Mouse (Mus musculus): ENCODE data around the gene Zranb2. TPM values are rescaled to one million over a fixed set of nuclear protein-coding genes. Genes with fewer than 3 reads are reported as not detected.

Gene Zranb2
- total RNA-seq, 1 experiment, result 72.6 TPM

- TF ChIP-seq ZC3H11A (IDR thresholded peaks at IDR 0.05; ENCODE audit: borderline replicate concordance, low read depth, low read length) (no peak), HCFC1 (IDR thresholded peaks at IDR 0.05; ENCODE audit: borderline replicate concordance, insufficient read depth, low read length) (no peak), MAFK (IDR thresholded peaks at IDR 0.05; ENCODE audit: insufficient read depth, low read depth, low read length) (no peak), ZNF384 (IDR thresholded peaks at IDR 0.05; ENCODE audit: low read depth, low read length) (no peak), CHD2 (IDR thresholded peaks at IDR 0.05; ENCODE audit: low read depth, low read length) (no peak)
- no peaks in the 10 kb centered on the region; the same call in 1 of the 2 replicates for H3K36me3 ChIP-seq (ENCODE audit: control insufficient read depth, insufficient read depth, low read length, poor library complexity, severe bottlenecking)
- no peak for DNase-seq (ENCODE audit: low read depth, low spot score)
- no peaks in the 10 kb centered on the region for H3K9me3 ChIP-seq (ENCODE audit: control insufficient read depth, insufficient read depth, low read depth, low read length)
- H3K4me3 ChIP-seq (ENCODE audit: insufficient read depth in 1 of 2, low read depth in 1 of 2, low read length in 2 of 2, poor library complexity in 1 of 2, severe bottlenecking in 1 of 2), result no peak overlapping the region
- in situ Hi-C loops (cut with MboI; ENCODE audit: low sequenced_read_pairs in 2 of 2, unreplicated experiment in 2 of 2), result loop anchor here in 1 of 2 experiments (25.0 kb wide), 1 partner anchor 481 kb away; no protein-coding TSS in a partner anchor
- H3K27ac ChIP-seq (ENCODE audit: insufficient read depth, low read depth, low read length, poor library complexity, severe bottlenecking), result no peak overlapping the region
- H3K4me1 ChIP-seq (ENCODE audit: control insufficient read depth in 2 of 2, insufficient read depth in 2 of 2, low read length in 2 of 2, poor library complexity in 1 of 2), result 0 out of 4 replicates have a peak, but pooled peaks cover 0 to 1% of the 10 kb centered on the region in 2 experiments
- H3K9ac ChIP-seq (ENCODE audit: insufficient read depth, low read depth, low read length, poor library complexity, severe bottlenecking), result no peak overlapping the region
Measured at GRCm38 (mm10) chr3:157531585-157531984, 2.4 kb upstream of the Zranb2 start.

DNA sequence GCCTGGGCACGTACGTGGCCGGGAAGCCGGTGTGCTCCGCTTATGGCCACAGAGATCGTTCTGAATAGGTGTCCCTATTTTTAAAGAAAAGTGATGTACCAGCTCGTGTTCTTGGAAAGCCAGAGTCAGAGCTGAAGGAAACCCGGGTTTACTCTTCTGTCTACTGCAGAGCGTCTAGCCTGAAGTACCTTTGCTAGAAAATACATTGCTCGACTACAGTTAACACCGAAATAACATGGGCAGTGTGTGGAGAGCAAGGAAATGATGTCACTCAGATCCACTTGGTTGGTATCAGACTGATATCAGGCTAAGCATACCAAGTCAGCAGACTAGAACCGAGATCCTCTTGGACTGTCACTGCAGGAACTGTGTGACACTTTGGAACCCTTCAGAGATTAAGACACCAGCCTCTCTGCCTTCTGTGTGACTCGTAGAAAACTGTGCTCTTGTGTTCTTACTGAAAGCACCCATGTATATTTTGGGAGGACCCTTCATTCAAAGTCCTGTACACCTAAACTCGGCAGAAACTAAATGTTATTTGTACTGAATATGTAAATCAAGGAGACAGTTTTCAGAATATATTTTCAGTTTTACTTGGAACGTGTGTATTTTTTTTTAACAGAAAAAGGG is 941 bp downstream of the Zranb2 start:
- peak; percentile 20 for DNase-seq (ENCODE audit: low read depth, low spot score)
- Histone ChIP-seq H3K36me3 (ENCODE audit: control insufficient read depth, insufficient read depth, low read length, poor library complexity, severe bottlenecking) (peaks cover 4% of the 10 kb centered on the region), H3K4me1 (ENCODE audit: control insufficient read depth in 2 of 2, insufficient read depth in 2 of 2, low read length in 2 of 2, poor library complexity in 1 of 2) (0 out of 4 replicates have a peak, but pooled peaks cover 0 to 1% of the 10 kb centered on the region in 2 experiments), H3K27ac (ENCODE audit: insufficient read depth, low read depth, low read length, poor library complexity, severe bottlenecking) (peak overlapping the region; percentile 84), H3K9ac (ENCODE audit: insufficient read depth, low read depth, low read length, poor library complexity, severe bottlenecking) (peak overlapping the region; percentile 94), H3K9me3 (ENCODE audit: control insufficient read depth, insufficient read depth, low read depth, low read length) (no peaks in the 10 kb centered on the region), H3K4me3 (ENCODE audit: insufficient read depth in 1 of 2, low read depth in 1 of 2, low read length in 2 of 2, poor library complexity in 1 of 2, severe bottlenecking in 1 of 2) (peak overlapping the region; percentile 80 to 83)
- TF ChIP-seq HCFC1 (IDR thresholded peaks at IDR 0.05; ENCODE audit: borderline replicate concordance, insufficient read depth, low read length), result no peak
- no peak for TF ChIP-seq CHD2 (IDR thresholded peaks at IDR 0.05; ENCODE audit: low read depth, low read length)
- TF ChIP-seq MAFK (IDR thresholded peaks at IDR 0.05; ENCODE audit: insufficient read depth, low read depth, low read length), result no peak
- TF ChIP-seq ZC3H11A (IDR thresholded peaks at IDR 0.05; ENCODE audit: borderline replicate concordance, low read depth, low read length), result no peak
- no peak for TF ChIP-seq ZNF384 (IDR thresholded peaks at IDR 0.05; ENCODE audit: low read depth, low read length)
- in situ Hi-C loops (cut with MboI; ENCODE audit: low sequenced_read_pairs in 2 of 2, unreplicated experiment in 2 of 2), result loop anchor here in 1 of 2 experiments (25.0 kb wide), 1 partner anchor 477 kb away; no protein-coding TSS in a partner anchor

GRCm38 (mm10) chr3:157549323-157549722 is 15.4 kb downstream of the Zranb2 start:
- H3K9me3 ChIP-seq (ENCODE audit: control insufficient read depth, insufficient read depth, low read depth, low read length), result no peaks in the 10 kb centered on the region
- H3K27ac ChIP-seq (ENCODE audit: insufficient read depth, low read depth, low read length, poor library complexity, severe bottlenecking), result no peak overlapping the region
- peaks cover 9% of the 10 kb centered on the region; the same call in 1 of the 2 replicates for H3K36me3 ChIP-seq (ENCODE audit: control insufficient read depth, insufficient read depth, low read length, poor library complexity, severe bottlenecking)
- no peak overlapping the region for H3K4me3 ChIP-seq (ENCODE audit: insufficient read depth in 1 of 2, low read depth in 1 of 2, low read length in 2 of 2, poor library complexity in 1 of 2, severe bottlenecking in 1 of 2)
- in situ Hi-C loops (cut with MboI; ENCODE audit: low sequenced_read_pairs in 2 of 2, unreplicated experiment in 2 of 2), result loop anchor here in 1 of 2 experiments (25.0 kb wide), 1 partner anchor 463 kb away; no protein-coding TSS in a partner anchor
- H3K9ac ChIP-seq (ENCODE audit: insufficient read depth, low read depth, low read length, poor library complexity, severe bottlenecking), result no peak overlapping the region
- TF ChIP-seq MAFK (IDR thresholded peaks at IDR 0.05; ENCODE audit: insufficient read depth, low read depth, low read length) (no peak), HCFC1 (IDR thresholded peaks at IDR 0.05; ENCODE audit: borderline replicate concordance, insufficient read depth, low read length) (no peak), ZNF384 (IDR thresholded peaks at IDR 0.05; ENCODE audit: low read depth, low read length) (no peak), CHD2 (IDR thresholded peaks at IDR 0.05; ENCODE audit: low read depth, low read length) (no peak), ZC3H11A (IDR thresholded peaks at IDR 0.05; ENCODE audit: borderline replicate concordance, low read depth, low read length) (no peak)
- H3K4me1 ChIP-seq (ENCODE audit: control insufficient read depth in 2 of 2, insufficient read depth in 2 of 2, low read length in 2 of 2, poor library complexity in 1 of 2), result no peaks in the 10 kb centered on the region
- DNase-seq (ENCODE audit: low read depth, low spot score), result no peak

GRCm38 (mm10) chr3:157549758-157550600 is 16.0 kb downstream of the Zranb2 start:
- H3K36me3 ChIP-seq (ENCODE audit: control insufficient read depth, insufficient read depth, low read length, poor library complexity, severe bottlenecking), result peaks cover 6% of the 10 kb centered on the region; the same call in 1 of the 2 replicates
- no peak for DNase-seq (ENCODE audit: low read depth, low spot score)
- H3K4me1 ChIP-seq (ENCODE audit: control insufficient read depth in 2 of 2, insufficient read depth in 2 of 2, low read length in 2 of 2, poor library complexity in 1 of 2), result no peaks in the 10 kb centered on the region
- H3K9ac ChIP-seq (ENCODE audit: insufficient read depth, low read depth, low read length, poor library complexity, severe bottlenecking), result no peak overlapping the region
- H3K4me3 ChIP-seq (ENCODE audit: insufficient read depth in 1 of 2, low read depth in 1 of 2, low read length in 2 of 2, poor library complexity in 1 of 2, severe bottlenecking in 1 of 2), result no peak overlapping the region
- no peak overlapping the region for H3K27ac ChIP-seq (ENCODE audit: insufficient read depth, low read depth, low read length, poor library complexity, severe bottlenecking)
- TF ChIP-seq HCFC1 (IDR thresholded peaks at IDR 0.05; ENCODE audit: borderline replicate concordance, insufficient read depth, low read length) (no peak), ZC3H11A (IDR thresholded peaks at IDR 0.05; ENCODE audit: borderline replicate concordance, low read depth, low read length) (no peak), ZNF384 (IDR thresholded peaks at IDR 0.05; ENCODE audit: low read depth, low read length) (no peak), MAFK (IDR thresholded peaks at IDR 0.05; ENCODE audit: insufficient read depth, low read depth, low read length) (no peak), CHD2 (IDR thresholded peaks at IDR 0.05; ENCODE audit: low read depth, low read length) (no peak)
- H3K9me3 ChIP-seq (ENCODE audit: control insufficient read depth, insufficient read depth, low read depth, low read length), result no peaks in the 10 kb centered on the region
- in situ Hi-C loops (cut with MboI; ENCODE audit: low sequenced_read_pairs in 2 of 2, unreplicated experiment in 2 of 2), result loop anchor here in 1 of 2 experiments (25.0 kb wide), 1 partner anchor 462 kb away; no protein-coding TSS in a partner anchor

All from ES-E14 (cell line).